Mouse (Mus musculus) small intestine, adult 2 months (tissue): ENCODE measurements around the gene Eif3i. TPM values are rescaled to one million over a fixed set of nuclear protein-coding genes. Genes with fewer than 3 reads are reported as not detected.
"Not testable (repeated sequence)": the region's sequence is repeated elsewhere in the genome, so short reads cannot be mapped to it uniquely, and the experiment has no call there.

Source experiments
- H3K27ac ChIP-seq: fragments of 200-500 bp; 2 replicates; pipeline ENCODE4 v1.5.1; 2012; ENCODE audit warnings: low read depth, low read length, control low read depth, inconsistent platforms; ENCODE audit not compliant: insufficient read depth
- H3K27me3 ChIP-seq: fragments of 200-500 bp; 2 replicates; pipeline ENCODE4 v1.6.1; 2012; ENCODE audit warnings: mild to moderate bottlenecking, moderate library complexity, low read length, inconsistent platforms; ENCODE audit not compliant: control insufficient read depth, insufficient read depth
- H3K36me3 ChIP-seq: fragments of 200-500 bp; 2 replicates; pipeline ENCODE4 v1.6.1; 2012; ENCODE audit warnings: mild to moderate bottlenecking, low read length, control low read depth, inconsistent platforms; ENCODE audit not compliant: control insufficient read depth, insufficient read depth
- H3K4me1 ChIP-seq: fragments of 200-500 bp; 2 replicates; pipeline ENCODE4 v1.6.1; 2012; ENCODE audit warnings: low read length, inconsistent platforms, mixed read lengths; ENCODE audit not compliant: control insufficient read depth, insufficient read depth, insufficient read length
- H3K4me3 ChIP-seq: fragments of 200-500 bp; 2 replicates; pipeline ENCODE4 v1.5.1; 2012; ENCODE audit warnings: low read depth, mild to moderate bottlenecking, control low read depth, inconsistent platforms, low read length, moderate library complexity
- CTCF ChIP-seq: fragments of 200-500 bp; IDR thresholded peaks from 2 replicates; pipeline ENCODE4 v1.5.1; 2012; ENCODE audit warnings: low read depth, mild to moderate bottlenecking, control low read depth, inconsistent platforms, low read length, moderate library complexity, mixed read lengths; ENCODE audit not compliant: insufficient replicate concordance, insufficient read length; ENCODE audit errors: extremely low read depth
- POLR2A ChIP-seq: fragments of 200-500 bp; IDR thresholded peaks from 2 replicates; pipeline ENCODE4 v1.6.1; 2012; ENCODE audit warnings: low read depth, mild to moderate bottlenecking, control low read depth, inconsistent platforms, low read length, moderate library complexity
- WGBS: fragments of 180-500 bp; shearing (Covaris S2); methylation state at CpG from one replicate; pipeline ENCODE4 v1.1.7; 2018; 5-methylcytosine and 5-hydroxymethylcytosine counted together
- polyA plus RNA-seq: library from polyadenylated mRNA; depleted of rRNA; stranded (reverse); fragments of >200 nt; gene quantifications from 2 replicates; pipeline ENCODE4 v1.2.3, GENCODE M21; 2012; rRNA removed

Gene Eif3i
- polyA plus RNA-seq, 1 experiment: 202 TPM

- Histone ChIP-seq H3K27ac (no peak overlapping the region), H3K27me3 (no peaks in the 10 kb centered on the region), H3K4me1 (peaks cover under 1% of the 10 kb centered on the region; the same call in 1 of the 2 replicates), H3K4me3 (no peak overlapping the region), H3K36me3 (no peaks in the 10 kb centered on the region)
- WGBS: 96% methylated on average over 1 of the region's 1 CpGs
- TF ChIP-seq POLR2A (no peak), CTCF (no peak)
Measured at GRCm38 (mm10) chr4:129550295-129550694, 50.2 kb downstream of the Eif3i start.

- Histone ChIP-seq H3K4me3 (no peak overlapping the region), H3K27me3 (no peaks in the 10 kb centered on the region), H3K36me3 (no peaks in the 10 kb centered on the region), H3K4me1 (no peaks in the 10 kb centered on the region), H3K27ac (no peak overlapping the region)
- WGBS: 88% methylated on average over 2 of the region's 2 CpGs
- TF ChIP-seq CTCF (peak; percentile 53; the same call in 1 of the 2 replicates), POLR2A (no peak)
Measured at GRCm38 (mm10) chr4:129549306-129549705, 51.1 kb downstream of the Eif3i start.

- not testable (repeated sequence) for H3K36me3 ChIP-seq, H3K4me3 ChIP-seq, H3K4me1 ChIP-seq, H3K27ac ChIP-seq, H3K27me3 ChIP-seq
- WGBS: 78% methylated on average over 4 of the region's 4 CpGs
Measured at GRCm38 (mm10) chr4:129547631-129548030, 52.8 kb downstream of the Eif3i start.

- TF ChIP-seq CTCF (no peak), POLR2A (no peak)
- Histone ChIP-seq H3K27ac (no peak overlapping the region), H3K4me1 (peaks cover 5% of the 10 kb centered on the region), H3K4me3 (no peak overlapping the region), H3K36me3 (no peaks in the 10 kb centered on the region), H3K27me3 (no peaks in the 10 kb centered on the region)
- 82% methylated on average over 4 of the region's 4 CpGs for WGBS
Measured at GRCm38 (mm10) chr4:129544106-129544505, 56.3 kb downstream of the Eif3i start.

GRCm38 (mm10) chr4:129542592-129543141 lies 57.8 kb downstream of the Eif3i start, which contains the start of gene Hdac1:
TSS of gene Hdac1 (minus strand) at chr4:129542713.
- Histone ChIP-seq H3K4me1 (peaks cover 5% of the 10 kb centered on the region), H3K27me3 (no peaks in the 10 kb centered on the region), H3K4me3 (peak within 1 kb of the TSS; percentile 99), H3K36me3 (no peaks in the 10 kb centered on the region), H3K27ac (peak within 1 kb of the TSS; percentile 71)
- WGBS: under 1% methylated on average over 46 of the region's 46 CpGs
- TF ChIP-seq POLR2A (peak; percentile 71; the same call in 1 of the 2 replicates), CTCF (0 out of 2 replicates have a peak, but pooled peaks have one; percentile 13)

Other genes starting within 250 kb of the Eif3i start
- gene Zbtb8a, start 222.5 kb downstream of the Eif3i start, polyA plus RNA-seq: 2.3 and 5.0 TPM in 2 replicates
- gene Zbtb8b, start 159.8 kb downstream of the Eif3i start, polyA plus RNA-seq: 0.05 TPM in 1 of 2 replicates, not detected in the other
- gene Bsdc1, start 139.1 kb downstream of the Eif3i start, polyA plus RNA-seq: 13.9 and 24.5 TPM in 2 replicates
- not detected in 2 replicates for gene Tssk3, start 109.6 kb downstream of the Eif3i start, polyA plus RNA-seq
- gene Fam229a, start 109.5 kb downstream of the Eif3i start, polyA plus RNA-seq: not detected in 2 replicates
- 7.7 and 37.3 TPM in 2 replicates for gene Marcksl1, start 87.1 kb downstream of the Eif3i start, polyA plus RNA-seq
- gene Hdac1, start 57.9 kb downstream of the Eif3i start, polyA plus RNA-seq: 13.7 and 31.1 TPM in 2 replicates
- 8.3 and 15.0 TPM in 2 replicates for gene Lck, start 27.0 kb downstream of the Eif3i start, polyA plus RNA-seq
- gene Fam167b, start 22.1 kb downstream of the Eif3i start, polyA plus RNA-seq: 0.65 and 1.3 TPM in 2 replicates
- gene Tmem234, start within 50 bp of the Eif3i start, polyA plus RNA-seq: 77.1 and 132 TPM in 2 replicates
- 0.15 and 1.6 TPM in 2 replicates for gene Dcdc2b, start 13.6 kb upstream of the Eif3i start, polyA plus RNA-seq
- gene Iqcc, start 18.5 kb upstream of the Eif3i start, polyA plus RNA-seq: 11.9 and 17.0 TPM in 2 replicates
- 5.2 and 7.2 TPM in 2 replicates for gene Ccdc28b, start 23.3 kb upstream of the Eif3i start, polyA plus RNA-seq
- gene Txlna, start 40.4 kb upstream of the Eif3i start, polyA plus RNA-seq: 8.1 and 11.4 TPM in 2 replicates
- gene Kpna6, start 72.1 kb upstream of the Eif3i start, polyA plus RNA-seq: 8.5 and 10.9 TPM in 2 replicates
- gene Tmem39b, start 96.2 kb upstream of the Eif3i start, polyA plus RNA-seq: 11.2 and 21.4 TPM in 2 replicates
- gene Khdrbs1, start 141.7 kb upstream of the Eif3i start, polyA plus RNA-seq: 29.4 and 58.7 TPM in 2 replicates
- 8.9 and 21.1 TPM in 2 replicates for gene Ptp4a2, start 210.6 kb upstream of the Eif3i start, polyA plus RNA-seq